Mouse (Mus musculus) stomach, embryonic 15.5 days (tissue): ENCODE measurements around the gene Tsx. TPM values are rescaled to one million over a fixed set of nuclear protein-coding genes. Genes with fewer than 3 reads are reported as not detected.

Source experiments
- polyA plus RNA-seq: library from polyadenylated mRNA; unstranded; fragments of >200 nt; fragmentation: Nextera tagmentation; extraction: Ambion mirVana; gene quantifications from 2 replicates; pipeline ENCODE4 v1.2.1, GENCODE M21; 2015

Tsx gene
- polyA plus RNA-seq, 1 experiment from 2014 or later: 0.17 TPM

Other genes with a start within 250 kb of the Tsx start
- 3.1 and 3.6 TPM in 2 replicates for gene Nap1l2, start 227.8 kb upstream of the Tsx start, polyA plus RNA-seq
- 0.06 TPM in 1 of 2 replicates, not detected in the other for gene Cdx4, start 93.1 kb upstream of the Tsx start, polyA plus RNA-seq
- gene Chic1, start 58.0 kb upstream of the Tsx start, polyA plus RNA-seq: 3.2 and 3.6 TPM in 2 replicates
- gene Gm26992, start 7.5 kb downstream of the Tsx start, polyA plus RNA-seq: not detected in 2 replicates
- not detected in 2 replicates for gene Zcchc13, start 216.1 kb downstream of the Tsx start, polyA plus RNA-seq